Mouse (Mus musculus) kidney, embryonic 16.5 days (tissue): ENCODE measurements at regions not wholly inside any gene's neighbourhood (a gene's known extent, or its start where the extent isn't known, plus 50 kb on each side); places are given as distances from the start of the nearest gene placed in this dataset.

Source experiments
- ATAC-seq: fragments of 200-750 bp; cut with Nextera tagmentation; 2 replicates; pipeline ENCODE4 v1.8.0; 2017; ENCODE audit warnings: moderate TSS enrichment; ENCODE audit not compliant: low FRiP score, low TSS enrichment
- H3K27ac ChIP-seq: fragments of 300-500 bp; sonication (generic); 2 replicates; pipeline ENCODE4 v1.5.1; 2014; ENCODE audit warnings: low read length
- H3K27me3 ChIP-seq: fragments of 300-500 bp; sonication (generic); 2 replicates; pipeline ENCODE4 v1.6.1; 2014; ENCODE audit warnings: low read length, control low read depth, mixed read lengths; ENCODE audit not compliant: insufficient read depth
- H3K36me3 ChIP-seq: fragments of 300-500 bp; sonication (generic); 2 replicates; pipeline ENCODE4 v1.6.1; 2014; ENCODE audit warnings: low read length, control low read depth, mixed read lengths; ENCODE audit not compliant: insufficient read depth
- H3K4me1 ChIP-seq: fragments of 300-500 bp; sonication (generic); 2 replicates; pipeline ENCODE4 v1.6.1; 2014; ENCODE audit warnings: low read length, control low read depth, mixed read lengths; ENCODE audit not compliant: insufficient read depth
- H3K4me2 ChIP-seq: fragments of 300-500 bp; sonication (generic); replicated peaks from 2 replicates; pipeline ENCODE4 v1.6.1; 2014; ENCODE audit warnings: low read depth, low read length
- H3K4me3 ChIP-seq: fragments of 300-500 bp; sonication (generic); 2 replicates; pipeline ENCODE4 v1.5.1; 2014; ENCODE audit warnings: mild to moderate bottlenecking, low read length
- H3K9ac ChIP-seq: fragments of 300-500 bp; sonication (generic); replicated peaks from 2 replicates; pipeline ENCODE4 v1.6.1; 2014; ENCODE audit warnings: low read length
- H3K9me3 ChIP-seq: fragments of 300-500 bp; sonication (generic); 2 replicates; pipeline ENCODE4 v1.6.1; 2016; ENCODE audit warnings: low read length, control low read depth
- WGBS: fragments of 180-500 bp; shearing (Covaris S2); extraction: QIAGEN DNeasy Blood & Tissue Kit; methylation state at CpG from one replicate; pipeline ENCODE4 v1.1.7; 2014; 5-methylcytosine and 5-hydroxymethylcytosine counted together

- Histone ChIP-seq H3K9ac (no peak overlapping the region), H3K4me3 (no peak overlapping the region), H3K27me3 (no peaks in the 10 kb centered on the region), H3K9me3 (no peaks in the 10 kb centered on the region), H3K36me3 (no peaks in the 10 kb centered on the region), H3K4me1 (no peaks in the 10 kb centered on the region), H3K4me2 (no peak overlapping the region), H3K27ac (no peak overlapping the region)
- ATAC-seq = no peak
- 29% methylated on average over 1 of the region's 1 CpGs for WGBS
Measured at GRCm38 (mm10) chr1:106086687-106087086, 84.9 kb upstream of the Phlpp1 start.

GRCm38 (mm10) chr1:106092909-106093557 is 78.5 kb upstream of the Phlpp1 start:
- 42% methylated on average over 3 of the region's 3 CpGs for WGBS
- no peak overlapping the region for H3K4me2 ChIP-seq

GRCm38 (mm10) chr1:106093813-106094212 is 77.7 kb upstream of the Phlpp1 start:
- Histone ChIP-seq H3K4me1 (0 out of 2 replicates have a peak, but pooled peaks cover 4% of the 10 kb centered on the region), H3K27me3 (no peaks in the 10 kb centered on the region), H3K4me2 (no peak overlapping the region), H3K27ac (peak overlapping the region; percentile 67; the same call in 1 of the 2 replicates), H3K9me3 (no peaks in the 10 kb centered on the region), H3K9ac (no peak overlapping the region), H3K36me3 (no peaks in the 10 kb centered on the region), H3K4me3 (no peak overlapping the region)
- 0 out of 2 replicates have a peak, but pooled peaks have one; percentile 42 for ATAC-seq
- 34% methylated on average over 4 of the region's 4 CpGs for WGBS

More at GRCm38 (mm10) chr1:106092909-106093557, 78.5 kb upstream of the Phlpp1 start:
- Histone ChIP-seq H3K36me3 (no peaks in the 10 kb centered on the region), H3K4me3 (no peak overlapping the region), H3K9ac (no peak overlapping the region), H3K9me3 (no peaks in the 10 kb centered on the region), H3K27me3 (no peaks in the 10 kb centered on the region), H3K4me1 (0 out of 2 replicates have a peak, but pooled peaks cover 4% of the 10 kb centered on the region), H3K27ac (peak overlapping the region; percentile 67; the same call in 1 of the 2 replicates)
- ATAC-seq = peak; percentile 76

- ATAC-seq = no peak
- Histone ChIP-seq H3K4me3 (no peak overlapping the region), H3K27me3 (no peaks in the 10 kb centered on the region), H3K9me3 (no peaks in the 10 kb centered on the region), H3K36me3 (no peaks in the 10 kb centered on the region), H3K9ac (no peak overlapping the region), H3K27ac (no peak overlapping the region), H3K4me1 (0 out of 2 replicates have a peak, but pooled peaks cover 4% of the 10 kb centered on the region), H3K4me2 (no peak overlapping the region)
- WGBS = 54% methylated on average over 4 of the region's 4 CpGs
Measured at GRCm38 (mm10) chr1:106096324-106096723, 75.2 kb upstream of the Phlpp1 start.

GRCm38 (mm10) chr1:106097177-106097576 is 74.4 kb upstream of the Phlpp1 start:
- Histone ChIP-seq H3K9ac (no peak overlapping the region), H3K4me2 (no peak overlapping the region), H3K27ac (no peak overlapping the region), H3K4me3 (no peak overlapping the region), H3K36me3 (no peaks in the 10 kb centered on the region), H3K4me1 (0 out of 2 replicates have a peak, but pooled peaks cover 4% of the 10 kb centered on the region), H3K9me3 (no peaks in the 10 kb centered on the region), H3K27me3 (no peaks in the 10 kb centered on the region)
- WGBS = 94% methylated on average over 4 of the region's 4 CpGs
- no peak for ATAC-seq

GRCm38 (mm10) chr1:106100611-106101010 is 70.9 kb upstream of the Phlpp1 start:
- Histone ChIP-seq H3K9me3 (no peaks in the 10 kb centered on the region), H3K4me3 (no peak overlapping the region), H3K4me2 (no peak overlapping the region), H3K36me3 (no peaks in the 10 kb centered on the region), H3K27ac (no peak overlapping the region), H3K9ac (no peak overlapping the region), H3K4me1 (no peaks in the 10 kb centered on the region), H3K27me3 (no peaks in the 10 kb centered on the region)
- ATAC-seq = no peak
- 74% methylated on average over 3 of the region's 3 CpGs for WGBS

GRCm38 (mm10) chr1:106102537-106102936 is 69.0 kb upstream of the Phlpp1 start:
- H3K36me3 ChIP-seq = no peaks in the 10 kb centered on the region
- no peak overlapping the region for H3K9ac ChIP-seq
- ATAC-seq = peak; percentile 88
- H3K4me1 ChIP-seq = no peaks in the 10 kb centered on the region
- no peak overlapping the region for H3K27ac ChIP-seq
- no peak overlapping the region for H3K4me3 ChIP-seq
- no peaks in the 10 kb centered on the region for H3K9me3 ChIP-seq
- H3K4me2 ChIP-seq = no peak overlapping the region
- no peaks in the 10 kb centered on the region for H3K27me3 ChIP-seq
- WGBS = 58% methylated on average over 5 of the region's 5 CpGs

- H3K9me3 ChIP-seq = no peaks in the 10 kb centered on the region
- no peaks in the 10 kb centered on the region for H3K36me3 ChIP-seq
- H3K4me3 ChIP-seq = no peak overlapping the region
- ATAC-seq = no peak
- no peaks in the 10 kb centered on the region for H3K27me3 ChIP-seq
- no peaks in the 10 kb centered on the region for H3K4me1 ChIP-seq
- H3K27ac ChIP-seq = no peak overlapping the region
- WGBS = 61% methylated on average over 5 of the region's 5 CpGs
- no peak overlapping the region for H3K4me2 ChIP-seq
- H3K9ac ChIP-seq = no peak overlapping the region
Measured at GRCm38 (mm10) chr1:106109081-106109480, 62.5 kb upstream of the Phlpp1 start.
